Mouse (Mus musculus) ES-E14 (cell line): Measurements from ENCODE around the gene Tomm34. TPM values are rescaled to one million over a fixed set of nuclear protein-coding genes. Genes with fewer than 3 reads are reported as not detected.

Experiments
- DNase-seq: peaks from one replicate; pipeline ENCODE4 v3.0.0-alpha.2; 2013; ENCODE audit warnings: low read depth, low spot score
- H3K27ac ChIP-seq: 2 replicates; pipeline ENCODE4 v1.5.1; 2012; ENCODE audit warnings: low read depth, mild to moderate bottlenecking, low read length, moderate library complexity, mixed read lengths; ENCODE audit not compliant: poor library complexity, insufficient read depth, severe bottlenecking
- H3K36me3 ChIP-seq: 2 replicates; pipeline ENCODE4 v1.6.1; 2012; ENCODE audit warnings: mild to moderate bottlenecking, low read length, moderate library complexity, mixed read lengths; ENCODE audit not compliant: control insufficient read depth, poor library complexity, insufficient read depth, severe bottlenecking
- H3K4me1 ChIP-seq, 2 experiments: fragments of 150-350 bp in 1 of 2; sonication (generic) in 1 of 2; 2 replicates each; pipeline ENCODE4 v1.6.1; 2012; ENCODE audit warnings: low read length in 2 of 2, mild to moderate bottlenecking in 1 of 2, mixed read lengths in 1 of 2; ENCODE audit not compliant: control insufficient read depth in 2 of 2, insufficient read depth in 2 of 2, poor library complexity in 1 of 2
- H3K4me3 ChIP-seq, 2 experiments: fragments of 150-350 bp in 1 of 2; sonication (generic) in 1 of 2; 2 replicates each; pipeline ENCODE4 v1.5.1; 2012; ENCODE audit warnings: low read length in 2 of 2, low read depth in 1 of 2, mild to moderate bottlenecking in 1 of 2, mixed read lengths in 1 of 2; ENCODE audit not compliant: insufficient read depth in 1 of 2, poor library complexity in 1 of 2, severe bottlenecking in 1 of 2
- H3K9ac ChIP-seq: 2 replicates; pipeline ENCODE4 v1.6.1; 2012; ENCODE audit warnings: low read depth, mild to moderate bottlenecking, low read length, mixed read lengths; ENCODE audit not compliant: poor library complexity, insufficient read depth, severe bottlenecking
- H3K9me3 ChIP-seq: fragments of 150-350 bp; sonication (generic); 2 replicates; pipeline ENCODE4 v1.6.1; 2012; ENCODE audit warnings: low read depth, mild to moderate bottlenecking, low read length; ENCODE audit not compliant: control insufficient read depth, insufficient read depth
- CHD2 ChIP-seq: IDR thresholded peaks from 2 replicates; pipeline ENCODE4 v1.6.1; 2014; ENCODE audit warnings: mild to moderate bottlenecking, low read depth, low read length, inconsistent platforms
- HCFC1 ChIP-seq: IDR thresholded peaks from 2 replicates; pipeline ENCODE4 v1.6.1; 2012; ENCODE audit warnings: low read length, inconsistent platforms, borderline replicate concordance; ENCODE audit not compliant: insufficient read depth
- MAFK ChIP-seq: IDR thresholded peaks from 2 replicates; pipeline ENCODE4 v1.6.1; 2014; ENCODE audit warnings: mild to moderate bottlenecking, low read depth, low read length, inconsistent platforms; ENCODE audit not compliant: insufficient read depth
- ZC3H11A ChIP-seq: IDR thresholded peaks from 2 replicates; pipeline ENCODE4 v1.6.1; 2012; ENCODE audit warnings: low read depth, mild to moderate bottlenecking, inconsistent platforms, low read length, borderline replicate concordance
- ZNF384 ChIP-seq: IDR thresholded peaks from 2 replicates; pipeline ENCODE4 v1.6.1; 2012; ENCODE audit warnings: low read depth, low read length, inconsistent platforms
- in situ Hi-C, 2 experiments: fragments of 600-800 bp; cut with MboI; formaldehyde crosslinking; loops; one replicate each; pipeline ENCODE4 v1.15.1; 2025; ENCODE audit warnings: low sequenced_read_pairs in 2 of 2, inconsistent platforms in 1 of 2; ENCODE audit not compliant: unreplicated experiment in 2 of 2
- total RNA-seq: library from RNA; depleted of rRNA; stranded (reverse); fragments of 300-350 nt; gene quantifications from 2 replicates; pipeline ENCODE4 v1.2.3, GENCODE M21; 2012

The Tomm34 gene
- total RNA-seq, 1 experiment = 41.5 TPM

- Histone ChIP-seq H3K4me3 (no peak overlapping the region), H3K36me3 (peaks cover 25% of the 10 kb centered on the region), H3K9me3 (no peaks in the 10 kb centered on the region), H3K27ac (no peak overlapping the region), H3K9ac (no peak overlapping the region), H3K4me1 (peaks cover 0 to 5% of the 10 kb centered on the region in 2 experiments; a peak in 1 of 4 replicates)
- TF ChIP-seq HCFC1 (no peak), MAFK (no peak), ZC3H11A (no peak), CHD2 (no peak), ZNF384 (no peak)
- in situ Hi-C loops = no loop called here
- no peak for DNase-seq
Measured at GRCm38 (mm10) chr2:164019943-164020342, 51.0 kb downstream of the Tomm34 start.

DNA sequence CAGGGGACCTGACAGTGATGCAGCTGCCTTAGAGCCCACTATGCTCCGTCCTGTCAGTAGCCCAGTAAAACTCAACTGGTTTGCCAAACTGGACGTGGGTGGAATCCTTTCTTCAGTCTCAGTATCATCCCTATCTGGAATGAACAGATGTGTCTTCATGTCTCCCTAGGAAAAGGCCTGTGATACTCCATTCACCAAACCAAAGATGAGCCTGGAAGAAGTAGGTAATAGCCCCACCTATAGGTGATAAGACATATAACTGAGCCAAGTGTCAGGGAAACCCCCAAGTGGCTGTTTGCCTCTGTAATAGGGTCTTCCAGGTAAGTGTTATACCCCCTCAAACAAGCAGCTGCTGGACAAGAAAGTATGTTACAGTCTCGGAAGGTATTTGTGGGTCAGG lies 52.1 kb downstream of the Tomm34 start:
- peaks cover 25% of the 10 kb centered on the region for H3K36me3 ChIP-seq
- TF ChIP-seq MAFK (no peak), ZNF384 (no peak), ZC3H11A (no peak), CHD2 (no peak), HCFC1 (no peak)
- H3K4me1 ChIP-seq = peaks cover 0 to 5% of the 10 kb centered on the region in 2 experiments; a peak in 1 of 4 replicates
- no peaks in the 10 kb centered on the region for H3K9me3 ChIP-seq
- no peak for DNase-seq
- no peak overlapping the region for H3K9ac ChIP-seq
- no peak overlapping the region for H3K27ac ChIP-seq
- no peak overlapping the region for H3K4me3 ChIP-seq
- in situ Hi-C loops = no loop called here

- TF ChIP-seq HCFC1 = no peak
- in situ Hi-C loops = no loop called here
- no peak overlapping the region for H3K9ac ChIP-seq
- H3K4me3 ChIP-seq = no peak overlapping the region
- peaks cover 35% of the 10 kb centered on the region for H3K36me3 ChIP-seq
- no peak for DNase-seq
- H3K9me3 ChIP-seq = no peaks in the 10 kb centered on the region
- no peak overlapping the region for H3K27ac ChIP-seq
- H3K4me1 ChIP-seq = no peaks in the 10 kb centered on the region; a peak in 1 of 4 replicates
Measured at GRCm38 (mm10) chr2:164015304-164015703, 55.7 kb downstream of the Tomm34 start.

GRCm38 (mm10) chr2:164010944-164011343 lies 60.0 kb downstream of the Tomm34 start:
- H3K9ac ChIP-seq = no peak overlapping the region
- no peak overlapping the region for H3K27ac ChIP-seq
- no peak overlapping the region for H3K4me3 ChIP-seq
- peaks cover 1 to 4% of the 10 kb centered on the region in 2 experiments; a peak in 2 of 4 replicates for H3K4me1 ChIP-seq
- TF ChIP-seq ZNF384 = no peak
- TF ChIP-seq ZC3H11A = no peak
- no peak for TF ChIP-seq MAFK
- no peak for TF ChIP-seq HCFC1
- TF ChIP-seq CHD2 = no peak
- H3K36me3 ChIP-seq = peaks cover 18% of the 10 kb centered on the region
- no peak for DNase-seq
- no peaks in the 10 kb centered on the region for H3K9me3 ChIP-seq
- in situ Hi-C loops = no loop called here

GRCm38 (mm10) chr2:164010496-164010895 lies 60.5 kb downstream of the Tomm34 start:
- no peak overlapping the region for H3K4me3 ChIP-seq
- peaks cover 15% of the 10 kb centered on the region for H3K36me3 ChIP-seq
- DNase-seq = no peak
- H3K9me3 ChIP-seq = no peaks in the 10 kb centered on the region
- in situ Hi-C loops = no loop called here
- TF ChIP-seq CHD2 (no peak), HCFC1 (no peak), ZC3H11A (no peak), MAFK (no peak), ZNF384 (no peak)
- no peak overlapping the region for H3K9ac ChIP-seq
- peaks cover 1 to 4% of the 10 kb centered on the region in 2 experiments; a peak in 2 of 4 replicates for H3K4me1 ChIP-seq
- H3K27ac ChIP-seq = no peak overlapping the region
